Mouse (Mus musculus) intestine, embryonic 14.5 days (tissue): ENCODE measurements around the gene Qpct. TPM values are rescaled to one million over a fixed set of nuclear protein-coding genes. Genes with fewer than 3 reads are reported as not detected.

Experiments used
- ATAC-seq: fragments of 200-750 bp; cut with Nextera tagmentation; replicated peaks from 2 replicates; pipeline ENCODE4 v1.8.0; 2017; ENCODE audit warnings: low read depth, moderate number of reproducible peaks, moderate TSS enrichment, moderate library complexity; ENCODE audit not compliant: low FRiP score, low TSS enrichment
- DNase-seq: peaks from one replicate; pipeline ENCODE4 v3.0.0-alpha.2; 2018; ENCODE audit warnings: low spot score
- H3K27ac ChIP-seq: fragments of 300-500 bp; sonication (generic); 2 replicates; pipeline ENCODE4 v1.5.1; 2014; ENCODE audit warnings: low read depth, mild to moderate bottlenecking, control low read depth
- H3K27me3 ChIP-seq: fragments of 300-500 bp; sonication (generic); replicated peaks from 2 replicates; pipeline ENCODE4 v1.6.1; 2014; ENCODE audit warnings: low read length, control low read depth; ENCODE audit not compliant: control insufficient read depth, insufficient read depth
- H3K36me3 ChIP-seq: fragments of 300-500 bp; sonication (generic); 2 replicates; pipeline ENCODE4 v1.6.1; 2014; ENCODE audit warnings: low read length, control low read depth; ENCODE audit not compliant: control insufficient read depth, insufficient read depth
- H3K4me1 ChIP-seq: fragments of 300-500 bp; sonication (generic); replicated peaks from 2 replicates; pipeline ENCODE4 v1.6.1; 2014; ENCODE audit warnings: low read length, control low read depth, mixed read lengths; ENCODE audit not compliant: control insufficient read depth, insufficient read depth
- H3K4me2 ChIP-seq: fragments of 300-500 bp; sonication (generic); 2 replicates; pipeline ENCODE4 v1.6.1; 2014; ENCODE audit warnings: low read length
- H3K4me3 ChIP-seq: fragments of 300-500 bp; sonication (generic); 2 replicates; pipeline ENCODE4 v1.5.1; 2014; ENCODE audit warnings: low read depth, low read length, control low read depth, mixed read lengths
- H3K9ac ChIP-seq: fragments of 300-500 bp; sonication (generic); 2 replicates; pipeline ENCODE4 v1.6.1; 2014; ENCODE audit warnings: mild to moderate bottlenecking, low read length
- H3K9me3 ChIP-seq: fragments of 300-500 bp; sonication (generic); 2 replicates; pipeline ENCODE4 v1.6.1; 2016; ENCODE audit warnings: low read length, control low read depth; ENCODE audit not compliant: control insufficient read depth
- WGBS: fragments of 180-500 bp; shearing (Covaris S2); extraction: QIAGEN DNeasy Blood & Tissue Kit; methylation state at CpG from one replicate; pipeline ENCODE4 v1.1.7; 2014; 5-methylcytosine and 5-hydroxymethylcytosine counted together
- polyA plus RNA-seq: library from polyadenylated mRNA; unstranded; fragments of >200 nt; fragmentation: Nextera tagmentation; extraction: Ambion mirVana; gene quantifications from 2 replicates; pipeline ENCODE4 v1.2.1, GENCODE M21; 2014

Gene Qpct
- polyA plus RNA-seq, 1 experiment from 2014 or later: 10.6 TPM

- Histone ChIP-seq H3K9ac (no peak overlapping the region), H3K36me3 (no peaks in the 10 kb centered on the region), H3K4me3 (no peak overlapping the region), H3K4me2 (no peak overlapping the region), H3K27me3 (no peaks in the 10 kb centered on the region), H3K4me1 (peaks cover 14% of the 10 kb centered on the region), H3K27ac (no peak overlapping the region), H3K9me3 (no peaks in the 10 kb centered on the region)
- no peak for ATAC-seq
- 45% methylated on average over 3 of the region's 3 CpGs for WGBS
- no peak for DNase-seq
Observed at GRCm38 (mm10) chr17:79022746-79023145, 29.0 kb upstream of the Qpct start.

DNA sequence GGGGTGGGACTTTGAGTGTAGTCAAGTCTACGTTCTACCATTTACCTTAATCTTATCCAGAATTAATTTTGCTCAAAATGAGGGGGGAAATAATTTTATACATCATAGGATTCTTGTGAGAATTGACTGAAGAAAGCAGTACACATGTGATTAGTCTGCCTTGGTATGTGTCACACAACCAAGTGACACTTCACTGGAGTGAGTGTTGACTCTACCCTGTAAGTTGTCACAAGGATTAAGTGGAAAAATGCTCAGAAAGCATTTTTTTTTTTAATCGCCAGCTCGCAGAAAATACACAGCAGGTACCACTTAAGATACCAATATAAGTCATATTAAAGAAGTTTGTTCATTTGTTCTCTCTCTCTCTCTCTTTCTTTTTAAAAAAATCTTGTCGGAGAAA lies 27.2 kb upstream of the Qpct start:
- no peak for DNase-seq
- Histone ChIP-seq H3K9ac (no peak overlapping the region), H3K27ac (no peak overlapping the region), H3K27me3 (no peaks in the 10 kb centered on the region), H3K4me2 (no peak overlapping the region), H3K4me3 (no peak overlapping the region), H3K4me1 (no peaks in the 10 kb centered on the region), H3K36me3 (no peaks in the 10 kb centered on the region), H3K9me3 (no peaks in the 10 kb centered on the region)
- ATAC-seq: no peak
- WGBS: 88% methylated on average over 4 of the region's 4 CpGs

DNA sequence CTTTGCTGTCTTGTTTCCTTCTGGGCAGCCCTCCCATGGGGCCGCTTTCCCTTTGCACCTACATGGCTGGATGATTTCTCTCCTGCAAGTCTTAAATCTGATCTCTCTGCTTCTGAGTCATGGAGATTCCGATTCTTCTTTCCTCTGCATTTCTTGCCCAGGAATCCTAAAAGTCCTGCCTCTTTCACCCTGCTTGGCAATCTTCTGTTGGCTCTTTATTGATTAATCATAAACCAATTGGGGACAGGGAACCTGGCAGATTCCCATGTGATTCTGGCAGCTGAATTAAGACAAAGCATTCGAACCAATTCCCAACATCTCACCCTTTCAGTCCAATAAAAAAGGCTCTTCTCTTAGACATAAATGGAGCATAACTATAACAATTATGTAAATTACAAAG lies 22.5 kb upstream of the Qpct start:
- H3K4me3 ChIP-seq: no peak overlapping the region
- H3K9me3 ChIP-seq: no peaks in the 10 kb centered on the region
- H3K4me1 ChIP-seq: no peaks in the 10 kb centered on the region
- no peak overlapping the region for H3K27ac ChIP-seq
- no peak overlapping the region for H3K9ac ChIP-seq
- no peak overlapping the region for H3K4me2 ChIP-seq
- H3K27me3 ChIP-seq: no peaks in the 10 kb centered on the region
- no peaks in the 10 kb centered on the region for H3K36me3 ChIP-seq
- ATAC-seq (no peak), DNase-seq (no peak)
- WGBS: 80% methylated on average over 3 of the region's 3 CpGs

- DNase-seq: no peak
- Histone ChIP-seq H3K4me3 (no peak overlapping the region), H3K9ac (no peak overlapping the region), H3K9me3 (no peaks in the 10 kb centered on the region), H3K27me3 (no peaks in the 10 kb centered on the region), H3K4me1 (no peaks in the 10 kb centered on the region), H3K4me2 (no peak overlapping the region), H3K36me3 (no peaks in the 10 kb centered on the region), H3K27ac (no peak overlapping the region)
- WGBS: 84% methylated on average over 5 of the region's 5 CpGs
- ATAC-seq: no peak
Observed at GRCm38 (mm10) chr17:79031569-79031968, 20.1 kb upstream of the Qpct start.

DNA sequence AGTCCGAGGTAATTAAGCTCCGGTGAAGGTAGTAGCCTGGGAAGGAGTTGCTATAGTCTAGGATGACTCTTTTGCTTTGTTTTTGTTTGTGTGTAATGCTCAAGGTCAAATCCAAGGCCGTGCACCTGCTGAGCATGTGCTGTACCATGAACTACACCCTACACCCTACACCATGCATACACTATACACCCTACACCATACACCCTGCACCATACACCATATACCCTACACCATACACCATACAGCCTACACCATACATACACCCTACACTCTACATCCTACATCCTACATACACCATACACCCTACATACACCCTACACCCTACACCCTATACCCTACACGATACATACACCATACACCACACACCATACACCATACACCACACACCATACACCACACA lies 18.9 kb upstream of the Qpct start:
- no peak overlapping the region for H3K27ac ChIP-seq
- H3K4me3 ChIP-seq: no peak overlapping the region
- H3K36me3 ChIP-seq: no peaks in the 10 kb centered on the region
- 87% methylated on average over 4 of the region's 4 CpGs for WGBS
- no peak for ATAC-seq
- H3K9ac ChIP-seq: no peak overlapping the region
- no peaks in the 10 kb centered on the region for H3K9me3 ChIP-seq
- H3K27me3 ChIP-seq: no peaks in the 10 kb centered on the region
- no peaks in the 10 kb centered on the region for H3K4me1 ChIP-seq
- no peak overlapping the region for H3K4me2 ChIP-seq
- DNase-seq: no peak

- H3K4me3 ChIP-seq: no peak overlapping the region
- ATAC-seq (no peak), DNase-seq (no peak)
- H3K4me1 ChIP-seq: no peaks in the 10 kb centered on the region
- H3K4me2 ChIP-seq: no peak overlapping the region
- H3K9me3 ChIP-seq: no peaks in the 10 kb centered on the region
- H3K36me3 ChIP-seq: no peaks in the 10 kb centered on the region
- no peak overlapping the region for H3K9ac ChIP-seq
- no peaks in the 10 kb centered on the region for H3K27me3 ChIP-seq
- H3K27ac ChIP-seq: no peak overlapping the region
Observed at GRCm38 (mm10) chr17:79039660-79040059, 12.0 kb upstream of the Qpct start.

GRCm38 (mm10) chr17:79043705-79044104 lies 8.0 kb upstream of the Qpct start:
- Histone ChIP-seq H3K4me2 (no peak overlapping the region), H3K4me3 (no peak overlapping the region), H3K27ac (no peak overlapping the region), H3K4me1 (no peaks in the 10 kb centered on the region), H3K9me3 (no peaks in the 10 kb centered on the region), H3K27me3 (no peaks in the 10 kb centered on the region), H3K36me3 (no peaks in the 10 kb centered on the region), H3K9ac (no peak overlapping the region)
- DNase-seq (no peak), ATAC-seq (no peak)
- 88% methylated on average over 2 of the region's 2 CpGs for whole genome bisulfite sequencing

GRCm38 (mm10) chr17:79052088-79052812 lies 544 bp downstream of the Qpct start:
- peak; percentile 68 for ATAC-seq
- peak overlapping the region; percentile 43 for H3K9ac ChIP-seq
- peak overlapping the region; percentile 53 for H3K4me3 ChIP-seq
- peaks cover 19% of the 10 kb centered on the region for H3K27me3 ChIP-seq
- no peaks in the 10 kb centered on the region for H3K9me3 ChIP-seq
- H3K4me2 ChIP-seq: peak overlapping the region; percentile 100
- DNase-seq: peak; percentile 76
- no peak overlapping the region for H3K27ac ChIP-seq
- H3K36me3 ChIP-seq: no peaks in the 10 kb centered on the region
- WGBS: under 1% methylated on average over 45 of the region's 45 CpGs
- H3K4me1 ChIP-seq: no peaks in the 10 kb centered on the region

- DNase-seq: no peak
- no peak overlapping the region for H3K9ac ChIP-seq
- H3K4me1 ChIP-seq: 0 out of 2 replicates have a peak, but pooled peaks cover 5% of the 10 kb centered on the region
- no peak for ATAC-seq
- no peak overlapping the region for H3K4me2 ChIP-seq
- no peaks in the 10 kb centered on the region for H3K9me3 ChIP-seq
- no peaks in the 10 kb centered on the region for H3K36me3 ChIP-seq
- H3K27ac ChIP-seq: no peak overlapping the region
- no peak overlapping the region for H3K4me3 ChIP-seq
- H3K27me3 ChIP-seq: peaks cover 5% of the 10 kb centered on the region; the same call in 1 of the 2 replicates
- 61% methylated on average over 6 of the region's 6 CpGs for WGBS
Observed at GRCm38 (mm10) chr17:79058271-79058670, 6.6 kb downstream of the Qpct start.
